Mouse (Mus musculus): ENCODE measurements around the gene Btbd11. TPM values are rescaled to one million over a fixed set of nuclear protein-coding genes. Genes with fewer than 3 reads are reported as not detected.
"Not testable (repeated sequence)": the region's sequence is repeated elsewhere in the genome, so short reads cannot be mapped to it uniquely, and the experiment has no call there.

Gene Btbd11
- polyA plus RNA-seq, 1 experiment from 2014 or later, result 15.7 TPM

DNA sequence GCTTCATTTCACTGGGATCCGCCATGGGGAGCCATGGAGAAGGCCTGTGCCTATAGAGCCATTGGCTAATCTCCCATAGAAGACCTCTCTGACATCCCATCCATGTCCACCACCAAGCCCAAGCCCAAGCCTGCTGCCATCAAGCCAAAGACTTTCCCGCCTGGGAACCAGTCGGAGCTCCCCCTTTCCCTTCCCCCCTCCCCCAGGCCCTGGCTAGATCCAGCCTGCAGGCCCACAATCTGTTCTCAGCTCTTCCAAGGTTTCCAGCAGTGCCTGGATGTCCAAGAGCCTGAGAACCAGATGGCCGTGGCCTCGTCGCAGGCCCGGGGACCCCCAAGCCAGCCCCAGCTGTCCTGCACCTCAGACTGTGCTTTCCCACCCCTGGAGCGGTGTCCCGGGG, 295.8 kb downstream of the Btbd11 start:
- Histone ChIP-seq H3K4me3 (no peak overlapping the region), H3K9ac (no peak overlapping the region), H3K36me3 (replicated peaks) (no peaks in the 10 kb centered on the region), H3K9me3 (no peaks in the 10 kb centered on the region), H3K4me1 (no peaks in the 10 kb centered on the region), H3K27me3 (replicated peaks) (no peaks in the 10 kb centered on the region), H3K27ac (no peak overlapping the region), H3K4me2 (no peak overlapping the region)
- ATAC-seq (replicated peaks), result no peak
- WGBS, result 89% methylated on average over 9 of the region's 9 CpGs

DNA sequence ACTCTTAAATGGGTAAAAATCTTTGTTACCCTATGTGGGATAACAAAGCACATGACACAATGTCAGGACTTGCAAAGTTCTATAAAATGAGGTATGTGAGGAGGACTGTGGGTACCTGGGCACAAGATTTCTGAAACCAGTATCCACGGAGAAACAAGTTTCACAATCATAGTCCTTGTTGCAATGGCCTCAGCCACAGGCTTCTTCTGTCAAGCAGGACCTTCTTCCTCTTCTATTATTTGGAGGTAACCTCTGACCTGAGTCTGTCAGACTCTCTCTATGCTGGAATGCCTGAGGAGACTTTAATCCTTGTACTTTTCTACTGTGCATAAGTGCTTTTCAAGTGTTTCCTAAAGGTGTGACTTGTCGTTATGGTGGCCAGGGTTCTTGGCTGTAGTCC, 307.8 kb downstream of the Btbd11 start:
- not testable (repeated sequence) for H3K4me2 ChIP-seq; H3K9ac ChIP-seq; H3K4me1 ChIP-seq; ATAC-seq (replicated peaks); H3K4me3 ChIP-seq; H3K9me3 ChIP-seq; H3K27me3 ChIP-seq (replicated peaks); H3K27ac ChIP-seq; H3K36me3 ChIP-seq (replicated peaks)
- 71% methylated on average over 2 of the region's 2 CpGs for WGBS

- no peak overlapping the region for H3K9ac ChIP-seq
- no peak for ATAC-seq (replicated peaks)
- H3K4me3 ChIP-seq, result no peak overlapping the region
- no peaks in the 10 kb centered on the region for H3K27me3 ChIP-seq (replicated peaks)
- no peak overlapping the region for H3K27ac ChIP-seq
- no peaks in the 10 kb centered on the region for H3K9me3 ChIP-seq
- H3K36me3 ChIP-seq (replicated peaks), result no peaks in the 10 kb centered on the region
- no peak overlapping the region for H3K4me2 ChIP-seq
- H3K4me1 ChIP-seq, result no peaks in the 10 kb centered on the region
Observed at GRCm38 (mm10) chr10:85699721-85700120, 313.1 kb downstream of the Btbd11 start.

GRCm38 (mm10) chr10:85709790-85710189, 323.2 kb downstream of the Btbd11 start:
- WGBS, result 93% methylated on average over 4 of the region's 4 CpGs
- H3K4me2 ChIP-seq; H3K27ac ChIP-seq; H3K4me1 ChIP-seq; H3K9me3 ChIP-seq; H3K9ac ChIP-seq; ATAC-seq (replicated peaks); H3K4me3 ChIP-seq; H3K27me3 ChIP-seq (replicated peaks); H3K36me3 ChIP-seq (replicated peaks): not testable (repeated sequence)

Other genes with a start within 250 kb of the Btbd11 start
- gene Cry1, start 201.8 kb upstream of the Btbd11 start, polyA plus RNA-seq (2015; fragmentation: Nextera tagmentation; extraction: Ambion mirVana), result 38.8 and 41.2 TPM in 2 replicates

Data from midbrain, embryonic 15.5 days (tissue).